Mouse (Mus musculus) heart, embryonic 13.5 days (tissue): Measurements from ENCODE around the gene Kansl2. TPM values are rescaled to one million over a fixed set of nuclear protein-coding genes. Genes with fewer than 3 reads are reported as not detected.

Source experiments
- ATAC-seq: fragments of 200-750 bp; cut with Nextera tagmentation; 2 replicates; pipeline ENCODE4 v1.8.0; 2017; ENCODE audit warnings: moderate TSS enrichment; ENCODE audit not compliant: insufficient number of reproducible peaks, low FRiP score, low TSS enrichment; ENCODE audit errors: extremely low read depth
- H3K27ac ChIP-seq: fragments of 300-500 bp; sonication (generic); replicated peaks from 2 replicates; pipeline ENCODE4 v1.5.1; 2015; ENCODE audit warnings: moderate library complexity, mild to moderate bottlenecking, inconsistent platforms
- H3K27me3 ChIP-seq: fragments of 300-500 bp; sonication (generic); replicated peaks from 2 replicates; pipeline ENCODE4 v1.6.1; 2015; ENCODE audit warnings: mild to moderate bottlenecking, inconsistent platforms
- H3K36me3 ChIP-seq: fragments of 300-500 bp; sonication (generic); 2 replicates; pipeline ENCODE4 v1.6.1; 2015; ENCODE audit warnings: mild to moderate bottlenecking, inconsistent platforms
- H3K4me1 ChIP-seq: fragments of 300-500 bp; sonication (generic); 2 replicates; pipeline ENCODE4 v1.6.1; 2015; ENCODE audit warnings: inconsistent platforms
- H3K4me2 ChIP-seq: fragments of 300-500 bp; sonication (generic); 2 replicates; pipeline ENCODE4 v1.6.1; 2015; ENCODE audit warnings: inconsistent platforms, mild to moderate bottlenecking, moderate library complexity
- H3K4me3 ChIP-seq: fragments of 300-500 bp; sonication (generic); 2 replicates; pipeline ENCODE4 v1.5.1; 2015; ENCODE audit warnings: moderate library complexity, mild to moderate bottlenecking, inconsistent platforms
- H3K9ac ChIP-seq: fragments of 300-500 bp; sonication (generic); 2 replicates; pipeline ENCODE4 v1.6.1; 2015; ENCODE audit warnings: inconsistent platforms, mild to moderate bottlenecking, moderate library complexity
- H3K9me3 ChIP-seq: fragments of 300-500 bp; sonication (generic); 2 replicates; pipeline ENCODE4 v1.6.1; 2016; ENCODE audit warnings: inconsistent platforms
- WGBS: fragments of 180-500 bp; shearing (Covaris S2); methylation state at CpG from one replicate; pipeline ENCODE4 v1.1.7; 2015; ENCODE audit warnings: mixed read lengths; 5-methylcytosine and 5-hydroxymethylcytosine counted together
- polyA plus RNA-seq: library from polyadenylated mRNA; unstranded; fragments of >200 nt; fragmentation: Nextera tagmentation; extraction: Ambion mirVana; gene quantifications from 2 replicates; pipeline ENCODE4 v1.2.1, GENCODE M21; 2015

Gene Kansl2
- polyA plus RNA-seq, 1 experiment from 2014 or later = 80.4 TPM

DNA sequence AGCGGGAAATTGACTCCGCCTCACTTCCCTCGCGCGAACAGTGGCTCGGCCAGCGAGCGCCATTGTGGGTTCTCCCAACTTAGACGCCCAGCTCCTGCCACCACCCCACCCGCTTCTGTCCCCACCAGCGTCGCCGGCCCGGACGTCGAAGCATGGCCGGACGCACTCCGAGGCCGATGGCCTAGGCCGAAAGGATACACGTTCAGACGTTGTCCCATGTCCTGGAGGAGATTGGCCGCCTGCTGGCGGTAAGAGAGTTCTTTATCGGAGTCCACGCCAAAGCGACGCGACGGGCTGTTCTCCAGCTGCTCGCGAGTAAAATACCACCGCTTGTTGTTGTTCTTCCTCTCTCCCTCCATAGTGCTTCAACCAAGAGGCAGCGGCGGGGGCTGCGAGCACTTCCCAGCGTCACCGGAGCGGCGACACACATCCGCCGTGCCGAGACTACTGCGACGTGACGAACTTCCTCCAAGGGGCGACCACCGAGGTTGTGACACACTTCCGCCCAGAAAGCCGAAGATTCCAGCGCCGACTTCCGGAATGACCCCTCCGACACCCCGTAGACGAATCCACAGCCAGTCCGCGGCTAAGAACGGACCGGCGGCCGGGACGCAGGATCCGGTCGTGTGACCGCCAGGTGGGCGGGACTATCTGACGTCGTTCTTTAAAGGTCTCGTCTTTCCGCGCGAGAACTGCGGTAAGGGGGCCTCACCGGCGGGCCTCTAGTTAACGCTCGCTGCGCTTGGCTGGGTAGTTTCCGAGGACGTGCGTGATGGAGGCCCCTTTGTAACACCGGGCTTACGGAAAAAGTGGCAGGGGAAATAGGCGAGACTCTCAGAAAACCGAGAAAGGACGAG lies 33.4 kb upstream of the Kansl2 start:
- Histone ChIP-seq H3K27ac (peak overlapping the region; percentile 98), H3K4me1 (peaks cover 33% of the 10 kb centered on the region), H3K9me3 (no peaks in the 10 kb centered on the region), H3K4me2 (peak overlapping the region; percentile 97), H3K27me3 (no peaks in the 10 kb centered on the region), H3K36me3 (peaks cover 30% of the 10 kb centered on the region), H3K9ac (peak overlapping the region; percentile 97), H3K4me3 (peak overlapping the region; percentile 99)
- under 1% methylated on average over 87 of the region's 88 CpGs for WGBS
- ATAC-seq = peak; percentile 89

DNA sequence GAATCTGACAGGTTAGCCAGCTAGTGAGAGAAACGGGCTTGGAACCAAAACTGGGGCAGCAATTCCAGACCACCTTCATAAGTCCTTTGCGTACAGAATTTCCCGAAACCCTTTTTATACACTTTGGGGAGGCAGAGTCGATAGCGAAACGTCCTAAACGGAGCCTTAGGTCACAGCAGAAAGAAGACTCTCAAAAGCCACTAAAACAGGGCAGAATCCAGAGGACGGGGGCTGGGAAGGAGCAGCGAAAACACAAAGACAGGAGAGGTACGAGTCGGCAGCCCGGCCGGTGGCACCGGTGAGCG lies 32.9 kb upstream of the Kansl2 start:
- H3K27me3 ChIP-seq = no peaks in the 10 kb centered on the region
- peak overlapping the region; percentile 98 for H3K27ac ChIP-seq
- peaks cover 34% of the 10 kb centered on the region for H3K4me1 ChIP-seq
- no peaks in the 10 kb centered on the region for H3K9me3 ChIP-seq
- peaks cover 33% of the 10 kb centered on the region for H3K36me3 ChIP-seq
- H3K9ac ChIP-seq = peak overlapping the region; percentile 97
- ATAC-seq = no peak
- H3K4me3 ChIP-seq = peak overlapping the region; percentile 99
- WGBS = 0% methylated on average over 15 of the region's 15 CpGs
- peak overlapping the region; percentile 97 for H3K4me2 ChIP-seq

DNA sequence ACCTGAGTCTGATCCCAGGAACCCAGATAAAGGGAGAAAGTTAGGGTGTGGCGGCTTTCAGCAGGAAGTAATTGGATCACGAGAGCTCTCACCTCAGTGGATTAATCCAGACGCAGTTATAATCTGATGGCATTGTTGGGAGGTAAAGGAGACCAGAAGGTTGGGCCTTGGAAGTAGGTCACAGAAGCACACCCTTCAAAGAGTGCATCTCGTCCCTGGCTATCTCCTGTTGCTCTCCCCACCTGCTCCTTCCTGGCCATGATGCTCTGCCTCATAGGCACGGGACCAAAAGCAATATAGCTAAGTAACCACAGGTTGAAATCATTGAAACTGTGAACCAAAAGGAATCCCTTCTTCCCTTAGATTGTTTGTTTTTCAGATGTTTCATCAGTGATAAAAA lies 23.1 kb upstream of the Kansl2 start:
- no peak for ATAC-seq
- 84% methylated on average over 5 of the region's 5 CpGs for WGBS
- Histone ChIP-seq H3K36me3 (peaks cover 82% of the 10 kb centered on the region), H3K9me3 (no peaks in the 10 kb centered on the region), H3K27me3 (no peaks in the 10 kb centered on the region), H3K27ac (no peak overlapping the region), H3K4me1 (peaks cover 4% of the 10 kb centered on the region), H3K4me3 (no peak overlapping the region), H3K9ac (no peak overlapping the region), H3K4me2 (no peak overlapping the region)

DNA sequence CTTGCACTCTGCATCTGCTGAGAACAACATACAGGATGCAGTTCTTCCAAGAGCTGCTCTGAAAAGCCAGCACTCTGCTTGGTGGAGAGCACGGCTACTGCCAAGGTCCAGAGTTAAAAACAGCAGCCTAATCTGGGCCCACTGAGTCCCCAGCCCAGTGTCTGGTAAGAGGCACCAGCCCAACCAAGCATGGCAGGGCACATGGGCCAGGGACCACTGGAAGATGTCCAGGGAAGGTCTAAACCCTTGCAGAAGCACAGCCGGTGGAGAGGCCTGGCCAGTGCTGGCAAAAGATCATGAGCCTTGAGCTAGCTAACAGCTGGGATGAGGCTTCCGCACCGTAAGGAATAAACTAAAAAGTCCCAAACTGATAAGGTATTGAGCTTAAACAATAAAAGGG lies 21.8 kb upstream of the Kansl2 start:
- peaks cover 88% of the 10 kb centered on the region for H3K36me3 ChIP-seq

DNA sequence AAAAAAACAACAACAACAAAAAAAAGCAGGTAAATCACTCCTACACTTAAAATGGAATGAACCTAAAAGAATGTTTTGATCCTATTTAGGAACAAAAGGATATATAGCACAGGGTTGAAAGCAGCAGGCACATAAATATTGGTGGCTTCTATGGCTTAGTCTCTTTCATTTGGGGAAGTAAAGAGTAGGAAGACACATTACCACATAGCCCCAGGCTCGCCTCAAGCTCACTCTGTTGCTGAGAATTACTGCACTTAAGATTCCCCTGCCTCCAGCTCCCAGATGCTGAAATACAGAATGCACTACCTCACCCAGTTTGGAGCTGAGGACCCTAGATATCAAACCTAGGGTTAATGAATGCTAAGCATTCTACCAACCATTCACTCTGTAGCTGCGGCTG lies 18.7 kb upstream of the Kansl2 start:
- 92% methylated on average over 2 of the region's 2 CpGs for WGBS
- no peak overlapping the region for H3K27ac ChIP-seq
- ATAC-seq = no peak
- no peak overlapping the region for H3K4me3 ChIP-seq
- no peak overlapping the region for H3K9ac ChIP-seq
- peaks cover 92% of the 10 kb centered on the region for H3K36me3 ChIP-seq
- H3K4me2 ChIP-seq = no peak overlapping the region
- no peaks in the 10 kb centered on the region for H3K4me1 ChIP-seq
- no peaks in the 10 kb centered on the region for H3K27me3 ChIP-seq
- no peaks in the 10 kb centered on the region for H3K9me3 ChIP-seq

More for the DNA sequence above, 21.8 kb upstream of the Kansl2 start:
- H3K9ac ChIP-seq = no peak overlapping the region
- no peaks in the 10 kb centered on the region for H3K4me1 ChIP-seq
- no peaks in the 10 kb centered on the region for H3K27me3 ChIP-seq
- no peak overlapping the region for H3K4me3 ChIP-seq
- H3K9me3 ChIP-seq = no peaks in the 10 kb centered on the region
- no peak for ATAC-seq
- no peak overlapping the region for H3K27ac ChIP-seq
- WGBS = 79% methylated on average over 4 of the region's 4 CpGs
- no peak overlapping the region for H3K4me2 ChIP-seq

DNA sequence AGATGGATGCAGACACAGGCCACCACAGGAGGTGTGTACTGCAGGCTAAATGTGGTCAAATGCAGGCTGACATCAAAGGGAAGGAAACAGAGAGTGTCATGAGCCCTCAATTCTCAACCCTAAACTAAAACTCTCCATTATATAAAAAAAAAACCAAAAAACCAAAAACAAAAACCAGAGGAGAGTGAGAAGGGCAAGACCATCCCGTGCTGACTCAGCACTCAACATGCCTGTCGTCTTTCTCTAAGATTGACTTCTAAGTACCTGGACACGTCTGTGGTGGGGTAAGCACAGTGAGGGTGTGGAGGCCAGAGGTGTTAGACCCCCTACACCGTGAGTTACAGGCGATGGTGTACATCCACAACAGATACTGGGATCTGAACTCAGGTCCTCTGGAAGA lies 12.8 kb upstream of the Kansl2 start:
- Histone ChIP-seq H3K4me2 (no peak overlapping the region), H3K27ac (no peak overlapping the region), H3K4me1 (no peaks in the 10 kb centered on the region), H3K9me3 (no peaks in the 10 kb centered on the region), H3K36me3 (peaks cover 98% of the 10 kb centered on the region), H3K4me3 (no peak overlapping the region), H3K27me3 (no peaks in the 10 kb centered on the region), H3K9ac (no peak overlapping the region)
- WGBS = 89% methylated on average over 5 of the region's 5 CpGs
- no peak for ATAC-seq

DNA sequence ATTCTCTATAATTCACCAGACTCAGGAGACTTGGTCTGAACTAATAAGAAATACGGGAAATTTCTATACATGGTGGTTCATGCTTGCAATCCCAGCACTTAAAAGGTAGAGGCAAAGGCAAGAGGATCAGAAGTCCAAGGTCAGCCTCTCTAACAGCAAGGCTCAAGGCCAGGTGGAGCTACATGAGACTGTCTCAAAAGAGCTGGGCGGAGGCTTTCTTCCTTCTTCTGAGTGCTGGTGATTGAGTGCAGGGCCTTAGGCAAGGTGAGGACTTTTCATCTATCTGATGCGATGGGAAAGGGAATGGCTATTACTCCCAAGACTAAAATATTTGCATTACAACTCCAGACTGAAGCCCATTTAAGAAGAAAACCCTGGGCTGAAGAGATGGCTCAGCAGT lies 11.1 kb upstream of the Kansl2 start:
- H3K4me3 ChIP-seq = no peak overlapping the region
- H3K4me2 ChIP-seq = no peak overlapping the region
- no peak overlapping the region for H3K9ac ChIP-seq
- ATAC-seq = no peak
- H3K27me3 ChIP-seq = no peaks in the 10 kb centered on the region
- no peak overlapping the region for H3K27ac ChIP-seq
- no peaks in the 10 kb centered on the region for H3K9me3 ChIP-seq
- peaks cover 98% of the 10 kb centered on the region for H3K36me3 ChIP-seq
- WGBS = 94% methylated on average over 3 of the region's 3 CpGs
- H3K4me1 ChIP-seq = no peaks in the 10 kb centered on the region

DNA sequence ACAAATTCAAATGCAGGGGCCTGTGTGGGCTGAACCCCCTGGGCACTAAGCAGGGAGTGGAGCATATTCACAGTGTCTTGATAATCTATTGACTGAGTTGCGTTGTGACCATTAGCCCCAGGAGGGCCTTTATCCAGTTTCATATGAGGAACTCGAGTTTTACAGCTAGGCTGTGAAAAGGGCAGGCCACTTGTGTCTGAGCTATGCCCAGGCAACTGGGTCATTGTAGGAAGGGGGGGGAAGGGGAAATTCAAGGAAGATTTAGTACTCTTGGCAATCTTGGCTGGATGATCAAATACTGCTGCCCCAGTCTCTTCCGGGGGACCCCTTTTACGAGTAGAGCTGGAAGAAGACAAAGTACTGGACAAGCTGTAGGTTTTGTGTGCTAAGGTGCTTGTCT lies 9.3 kb upstream of the Kansl2 start:
- H3K9me3 ChIP-seq = no peaks in the 10 kb centered on the region
- H3K36me3 ChIP-seq = peaks cover 92% of the 10 kb centered on the region
- H3K4me2 ChIP-seq = no peak overlapping the region
- H3K9ac ChIP-seq = no peak overlapping the region
- H3K4me1 ChIP-seq = no peaks in the 10 kb centered on the region
- no peak for ATAC-seq
- no peak overlapping the region for H3K27ac ChIP-seq
- H3K4me3 ChIP-seq = no peak overlapping the region
- 85% methylated on average over 4 of the region's 4 CpGs for WGBS
- H3K27me3 ChIP-seq = no peaks in the 10 kb centered on the region

DNA sequence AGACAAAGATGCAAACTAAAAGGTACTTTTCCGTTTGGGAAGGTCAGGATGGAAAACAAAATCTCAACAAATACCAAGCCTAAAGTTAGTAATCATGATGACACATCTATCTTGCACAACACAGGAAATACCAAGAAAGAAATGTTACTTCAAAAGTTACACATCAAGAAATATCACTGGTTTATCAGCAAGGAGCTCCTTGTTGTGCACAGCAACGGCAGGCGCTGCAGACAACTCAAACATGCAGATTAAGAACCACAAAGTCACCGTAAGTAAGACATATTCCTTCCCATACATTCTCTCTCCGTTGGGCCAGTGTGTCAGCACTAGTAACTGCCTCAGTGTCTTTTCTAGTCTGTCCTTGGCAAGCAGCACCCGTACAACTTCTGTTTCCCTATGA lies 7.0 kb upstream of the Kansl2 start:
- Histone ChIP-seq H3K9me3 (no peaks in the 10 kb centered on the region), H3K27ac (no peak overlapping the region), H3K36me3 (peaks cover 79% of the 10 kb centered on the region), H3K4me3 (no peak overlapping the region), H3K9ac (no peak overlapping the region), H3K4me2 (no peak overlapping the region), H3K27me3 (no peaks in the 10 kb centered on the region), H3K4me1 (no peaks in the 10 kb centered on the region)
- no peak for ATAC-seq
- 80% methylated on average over 6 of the region's 6 CpGs for WGBS

DNA sequence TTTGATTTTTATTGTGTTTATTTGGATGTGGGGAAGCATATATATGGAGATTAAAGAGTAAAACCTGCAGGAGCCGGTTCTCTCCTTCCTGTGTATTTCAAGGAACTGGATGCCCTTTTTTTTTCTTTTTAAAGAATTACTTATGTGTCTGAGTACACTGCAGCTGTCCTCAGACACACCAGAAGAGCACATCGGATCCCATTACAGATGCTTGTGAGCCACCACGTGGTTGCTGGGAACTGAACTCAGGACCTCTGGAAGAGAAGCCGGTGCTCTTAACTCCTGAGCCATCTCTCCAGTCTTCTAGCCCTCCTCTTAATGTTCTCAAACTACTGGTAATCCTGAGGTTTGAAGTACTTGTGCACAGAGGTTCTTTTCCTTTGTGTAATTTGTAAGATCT lies 3.9 kb upstream of the Kansl2 start:
- no peak overlapping the region for H3K27ac ChIP-seq
- 68% methylated on average over 4 of the region's 4 CpGs for WGBS
- H3K4me2 ChIP-seq = no peak overlapping the region
- peaks cover 47% of the 10 kb centered on the region for H3K36me3 ChIP-seq
- H3K9ac ChIP-seq = no peak overlapping the region
- no peak for ATAC-seq
- no peaks in the 10 kb centered on the region for H3K27me3 ChIP-seq
- H3K4me1 ChIP-seq = peaks cover 2% of the 10 kb centered on the region
- H3K9me3 ChIP-seq = no peaks in the 10 kb centered on the region
- H3K4me3 ChIP-seq = no peak overlapping the region

DNA sequence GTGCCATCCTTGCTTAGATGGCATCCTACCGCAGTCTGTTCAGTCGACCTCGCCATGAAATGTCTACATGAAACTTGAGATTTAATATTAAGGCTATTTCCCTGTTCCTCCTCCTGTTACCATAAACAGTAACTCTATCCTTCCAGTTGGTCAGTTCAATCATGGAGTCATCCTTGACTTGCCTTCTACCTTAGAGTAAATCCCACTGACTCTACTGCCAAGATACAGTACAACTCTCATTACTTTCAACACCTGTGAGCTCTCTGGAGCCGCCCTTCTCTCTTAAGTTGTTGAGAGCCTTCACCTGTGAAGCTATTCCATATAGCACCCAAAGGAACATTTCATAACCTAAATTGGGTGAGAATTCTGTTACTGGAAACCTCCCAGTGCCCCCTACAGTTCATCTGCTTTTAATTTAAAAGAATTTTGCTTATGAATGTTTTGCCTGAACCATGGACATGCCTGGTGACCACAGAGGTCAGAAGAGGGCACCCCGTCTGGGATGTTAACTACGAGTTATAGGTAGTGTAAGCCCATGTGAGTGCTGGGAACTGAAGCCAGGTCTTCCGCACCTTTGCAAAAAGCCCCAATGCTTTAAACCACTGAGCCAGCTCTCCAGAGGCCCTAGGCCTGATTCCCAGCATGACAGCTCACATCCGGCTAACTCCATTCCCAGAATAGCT lies 2.9 kb upstream of the Kansl2 start:
- WGBS = 82% methylated on average over 8 of the region's 8 CpGs
- peaks cover 12% of the 10 kb centered on the region for H3K4me1 ChIP-seq
- H3K4me3 ChIP-seq = no peak overlapping the region
- peaks cover 38% of the 10 kb centered on the region for H3K36me3 ChIP-seq
- H3K4me2 ChIP-seq = no peak overlapping the region
- H3K27ac ChIP-seq = no peak overlapping the region
- no peaks in the 10 kb centered on the region for H3K9me3 ChIP-seq
- H3K9ac ChIP-seq = no peak overlapping the region
- no peaks in the 10 kb centered on the region for H3K27me3 ChIP-seq
- ATAC-seq = no peak

DNA sequence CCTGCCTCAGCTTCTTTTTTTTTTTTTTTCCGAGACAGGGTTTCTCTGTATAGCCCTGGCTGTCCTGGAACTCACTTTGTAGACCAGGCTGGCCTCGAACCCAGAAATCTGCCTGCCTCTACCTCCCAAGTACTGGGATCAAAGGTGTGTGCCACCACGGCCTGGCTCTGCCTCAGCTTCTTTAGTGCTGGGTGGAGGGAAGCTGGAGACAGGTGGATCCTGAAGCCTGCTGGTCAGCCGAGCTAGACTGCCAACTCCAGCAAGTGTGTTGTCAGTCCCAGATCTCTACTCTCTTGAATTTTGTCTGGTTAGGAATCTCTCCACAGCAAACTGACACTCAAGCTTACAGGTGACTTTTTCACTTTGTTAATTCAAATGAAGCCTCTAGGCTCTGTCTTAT lies 1.9 kb upstream of the Kansl2 start:
- Histone ChIP-seq H3K4me3 (no peak overlapping the region), H3K36me3 (peaks cover 38% of the 10 kb centered on the region), H3K27me3 (no peaks in the 10 kb centered on the region), H3K9ac (no peak overlapping the region), H3K4me1 (peaks cover 18% of the 10 kb centered on the region), H3K27ac (no peak overlapping the region), H3K9me3 (no peaks in the 10 kb centered on the region), H3K4me2 (no peak overlapping the region)
- ATAC-seq = no peak
- WGBS = 75% methylated on average over 4 of the region's 4 CpGs
